Mouse (Mus musculus): ENCODE results near the gene Gm9817.
"Not testable (repeated sequence)": the region's sequence is repeated elsewhere in the genome, so short reads cannot be mapped to it uniquely, and the experiment has no call there.

The Gm9817 gene

GRCm38 (mm10) chr13:45078392-45078791 lies at the start of gene Gm9817:
Gene Gm9817, plus strand, starts transcription at chr13:45078692.
- DNase-seq (ENCODE audit: inconsistent ontology term), result not testable (repeated sequence)

- DNase-seq (ENCODE audit: inconsistent ontology term), result no peak
These were observed 48.7 kb upstream of the Gm9817 start for GRCm38 (mm10) chr13:45029791-45030190.

- peak; percentile 83 for DNase-seq (ENCODE audit: inconsistent ontology term)
These were observed 47.7 kb upstream of the Gm9817 start for GRCm38 (mm10) chr13:45030830-45031229.

GRCm38 (mm10) chr13:45031314-45031713 lies 47.2 kb upstream of the Gm9817 start:
- DNase-seq (ENCODE audit: inconsistent ontology term), result no peak

- DNase-seq (ENCODE audit: inconsistent ontology term), result no peak
These were observed 46.7 kb upstream of the Gm9817 start for GRCm38 (mm10) chr13:45031748-45032147.

GRCm38 (mm10) chr13:45032484-45032883 lies 46.0 kb upstream of the Gm9817 start:
- no peak for DNase-seq (ENCODE audit: inconsistent ontology term)

GRCm38 (mm10) chr13:45033360-45033759 lies 45.1 kb upstream of the Gm9817 start:
- DNase-seq (ENCODE audit: inconsistent ontology term), result no peak

- DNase-seq (ENCODE audit: inconsistent ontology term), result no peak
These were observed 43.7 kb upstream of the Gm9817 start for GRCm38 (mm10) chr13:45034759-45035158.

GRCm38 (mm10) chr13:45036417-45036816 lies 42.1 kb upstream of the Gm9817 start:
- DNase-seq (ENCODE audit: inconsistent ontology term), result no peak

GRCm38 (mm10) chr13:45040195-45040594 lies 38.3 kb upstream of the Gm9817 start:
- DNase-seq (ENCODE audit: inconsistent ontology term), result no peak

GRCm38 (mm10) chr13:45040741-45041140 lies 37.8 kb upstream of the Gm9817 start:
- no peak for DNase-seq (ENCODE audit: inconsistent ontology term)

- no peak for DNase-seq (ENCODE audit: inconsistent ontology term)
These were observed 35.0 kb upstream of the Gm9817 start for GRCm38 (mm10) chr13:45043466-45043865.

- DNase-seq (ENCODE audit: inconsistent ontology term), result peak; percentile 30
These were observed 29.1 kb upstream of the Gm9817 start for GRCm38 (mm10) chr13:45049261-45050020.

GRCm38 (mm10) chr13:45052805-45053204 lies 25.7 kb upstream of the Gm9817 start:
- no peak for DNase-seq (ENCODE audit: inconsistent ontology term)

- DNase-seq (ENCODE audit: inconsistent ontology term), result no peak
These were observed 24.6 kb upstream of the Gm9817 start for GRCm38 (mm10) chr13:45053843-45054242.

- no peak for DNase-seq (ENCODE audit: inconsistent ontology term)
These were observed 19.3 kb upstream of the Gm9817 start for GRCm38 (mm10) chr13:45059206-45059605.

- DNase-seq (ENCODE audit: inconsistent ontology term), result no peak
These were observed 15.3 kb upstream of the Gm9817 start for GRCm38 (mm10) chr13:45063146-45063545.

GRCm38 (mm10) chr13:45064951-45065350 lies 13.5 kb upstream of the Gm9817 start:
- no peak for DNase-seq (ENCODE audit: inconsistent ontology term)

GRCm38 (mm10) chr13:45070366-45070765 lies 8.1 kb upstream of the Gm9817 start:
- DNase-seq (ENCODE audit: inconsistent ontology term), result no peak

GRCm38 (mm10) chr13:45075012-45075411 lies 3.5 kb upstream of the Gm9817 start:
- DNase-seq (ENCODE audit: inconsistent ontology term), result no peak

- DNase-seq (ENCODE audit: inconsistent ontology term), result no peak
These were observed 2.8 kb upstream of the Gm9817 start for GRCm38 (mm10) chr13:45075715-45076114.

- no peak for DNase-seq (ENCODE audit: inconsistent ontology term)
These were observed 2.3 kb downstream of the Gm9817 start for GRCm38 (mm10) chr13:45080771-45081170.

- DNase-seq (ENCODE audit: inconsistent ontology term), result no peak
These were observed 5.2 kb downstream of the Gm9817 start for GRCm38 (mm10) chr13:45083696-45084095.

- DNase-seq (ENCODE audit: inconsistent ontology term), result no peak
These were observed 10.3 kb downstream of the Gm9817 start for GRCm38 (mm10) chr13:45088796-45089221.
